Mouse (Mus musculus): ENCODE results near the gene Ppfia4.

Gene Ppfia4

GRCm38 (mm10) chr1:134339162-134339561, 6.4 kb upstream of the Ppfia4 start:
- DNase-seq (ENCODE audit: low spot score in 2 of 2) = no peak

- DNase-seq (ENCODE audit: low spot score in 2 of 2) = no peak
Measured at GRCm38 (mm10) chr1:134336958-134337710, 4.4 kb upstream of the Ppfia4 start.

DNA sequence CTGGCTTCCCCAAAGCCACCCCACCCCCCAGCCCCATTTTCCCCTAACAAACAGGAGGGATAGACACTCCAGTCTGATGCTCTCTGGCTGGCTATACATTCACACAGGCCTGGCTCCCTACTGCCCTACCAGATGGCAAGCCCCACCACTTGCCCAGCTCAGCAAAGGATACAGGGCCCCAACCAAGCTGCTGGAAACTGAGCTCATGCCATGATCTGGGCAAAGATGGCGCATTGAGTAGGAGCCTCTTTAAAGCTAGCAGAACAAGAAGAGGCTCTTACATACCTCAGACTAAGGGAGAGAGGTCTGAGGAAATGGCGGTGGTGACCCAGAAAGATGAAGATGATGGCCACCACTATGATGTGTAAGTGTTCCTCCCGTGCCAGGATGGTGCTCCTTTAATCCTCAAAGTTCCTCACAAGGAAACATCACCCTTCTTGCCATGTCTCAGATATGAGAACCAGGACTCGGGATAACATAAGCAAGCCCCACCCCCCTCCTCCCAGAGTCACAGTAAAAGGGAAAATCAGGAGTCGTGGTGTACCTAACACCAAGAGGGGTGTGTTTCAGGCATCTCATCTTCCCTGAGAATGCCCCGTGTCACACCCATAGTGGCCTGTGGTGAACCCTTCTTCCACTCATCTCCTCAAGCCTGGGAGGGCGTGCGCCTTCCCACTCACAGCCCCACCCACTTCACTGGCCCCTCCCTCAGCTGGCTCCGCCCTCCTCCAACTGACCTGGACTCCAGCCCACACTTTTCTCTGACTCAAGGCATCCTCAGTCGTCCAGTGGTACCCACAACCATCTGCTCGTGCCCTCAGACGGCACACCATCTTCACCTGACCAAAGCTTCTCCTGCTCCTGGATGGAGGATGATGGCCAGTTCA, 3.4 kb upstream of the Ppfia4 start:
- DNase-seq (ENCODE audit: low spot score in 2 of 2) = no peak

DNA sequence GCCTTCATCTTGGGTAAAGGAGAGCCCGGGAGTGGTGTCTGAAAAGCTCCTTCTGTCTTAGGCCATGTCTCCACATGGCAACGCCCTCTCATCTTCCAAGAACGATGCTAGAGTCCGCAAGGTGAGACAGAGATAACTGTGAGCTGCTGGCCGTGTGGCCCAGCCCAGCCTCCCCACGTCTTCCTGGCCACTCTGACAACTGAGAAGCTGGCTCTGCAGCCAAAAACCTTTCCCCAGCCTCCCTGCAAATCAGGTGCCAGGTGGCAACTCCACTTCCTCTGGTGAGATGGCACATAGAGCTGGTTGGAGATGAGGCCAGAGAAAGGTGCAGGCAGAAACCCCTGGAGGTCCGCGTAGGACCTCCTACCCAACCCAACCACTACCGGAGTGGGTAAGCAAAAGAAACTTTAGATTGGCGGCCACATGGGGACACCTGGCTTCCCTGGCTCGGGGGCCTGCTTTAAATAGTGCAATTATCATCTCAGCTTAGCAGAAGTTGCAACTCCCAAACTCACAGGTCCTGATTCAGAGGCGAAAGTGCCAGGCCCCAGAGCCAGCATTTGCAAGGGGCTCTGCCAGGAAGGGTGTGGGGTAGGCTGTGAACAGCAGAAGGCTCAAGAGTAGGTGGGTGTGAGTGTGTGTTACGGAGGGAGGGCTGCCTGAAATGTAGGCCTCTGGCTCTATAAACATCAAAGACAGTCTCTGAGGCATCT, 2.6 kb upstream of the Ppfia4 start:
- no peak for DNase-seq (ENCODE audit: low spot score in 2 of 2)

GRCm38 (mm10) chr1:134334111-134334827, 1.5 kb upstream of the Ppfia4 start:
- no peak for DNase-seq (ENCODE audit: low spot score in 2 of 2)

DNA sequence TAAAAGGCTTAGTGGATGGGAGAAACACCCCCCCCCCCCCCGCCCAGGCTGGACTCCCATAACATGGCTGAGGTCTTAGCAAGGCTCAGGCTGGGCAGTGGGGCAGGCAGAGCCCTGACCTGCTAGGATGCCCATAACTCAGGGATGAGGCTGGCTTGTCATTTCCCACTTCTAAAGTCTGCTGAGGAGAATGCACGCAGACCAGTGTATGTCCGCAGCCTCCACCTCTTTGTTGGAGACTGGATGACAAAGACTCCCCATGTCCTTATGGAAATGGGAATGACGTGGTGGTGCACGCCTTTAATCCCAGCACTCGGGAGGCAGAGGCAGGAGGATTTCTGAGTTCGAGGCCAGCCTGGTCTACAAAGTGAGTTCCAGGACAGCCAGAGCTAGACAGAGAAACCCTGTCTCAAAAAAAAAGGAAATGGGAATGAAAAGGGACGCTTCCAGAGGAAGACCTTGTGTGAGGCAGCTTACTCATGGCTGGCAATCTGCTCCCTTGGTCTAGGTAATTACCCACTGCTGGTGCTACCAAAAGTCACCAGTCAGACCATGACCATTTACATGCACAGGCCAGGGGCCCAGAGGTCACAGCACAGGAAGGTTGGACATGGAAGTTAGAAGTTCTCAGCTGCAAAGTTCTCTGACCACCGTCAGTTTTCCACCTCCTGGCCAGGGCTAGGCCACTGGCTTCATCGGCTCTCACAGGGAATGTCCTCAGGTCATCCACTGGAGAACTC, 813 bp upstream of the Ppfia4 start:
- DNase-seq (ENCODE audit: low spot score in 2 of 2) = no peak

DNA sequence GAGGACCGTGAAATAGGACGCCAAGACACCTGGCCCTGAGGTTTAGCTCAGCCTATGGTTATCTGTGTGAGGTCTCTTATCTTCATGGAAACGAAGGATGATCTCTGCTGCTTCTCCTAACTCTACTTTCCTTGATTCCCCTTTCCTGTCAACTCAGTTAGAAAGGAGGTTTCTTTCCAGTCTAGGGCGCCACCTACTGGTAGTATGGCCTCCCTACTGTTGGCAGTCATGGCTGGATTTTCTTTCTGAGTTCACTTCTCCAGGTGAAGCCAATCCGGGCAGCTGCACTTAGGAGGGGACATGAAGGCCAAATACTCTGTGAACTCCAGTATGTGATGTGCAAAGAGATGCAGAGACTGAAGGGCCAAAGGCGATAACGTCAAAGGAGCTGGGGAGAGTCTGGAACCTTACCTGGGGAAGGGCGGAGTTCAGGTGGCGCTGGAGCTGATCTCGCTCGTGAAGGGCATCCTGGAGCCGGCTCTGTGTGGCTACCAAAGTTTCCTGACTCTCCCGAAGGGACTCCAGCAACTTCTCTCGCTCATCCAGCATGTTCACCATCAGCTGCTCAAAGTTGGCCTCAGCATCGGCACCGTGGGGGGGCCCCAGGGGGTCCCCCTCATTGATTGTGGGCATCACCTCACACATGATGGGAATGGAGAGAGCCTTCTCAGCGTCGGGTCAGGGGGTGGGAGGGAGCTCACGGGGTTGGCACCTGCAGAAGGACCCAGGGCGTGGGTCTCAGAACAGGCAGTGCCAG, 671 bp downstream of the Ppfia4 start:
- peak; percentile 64 to 71 for DNase-seq (ENCODE audit: low spot score in 2 of 2)

DNA sequence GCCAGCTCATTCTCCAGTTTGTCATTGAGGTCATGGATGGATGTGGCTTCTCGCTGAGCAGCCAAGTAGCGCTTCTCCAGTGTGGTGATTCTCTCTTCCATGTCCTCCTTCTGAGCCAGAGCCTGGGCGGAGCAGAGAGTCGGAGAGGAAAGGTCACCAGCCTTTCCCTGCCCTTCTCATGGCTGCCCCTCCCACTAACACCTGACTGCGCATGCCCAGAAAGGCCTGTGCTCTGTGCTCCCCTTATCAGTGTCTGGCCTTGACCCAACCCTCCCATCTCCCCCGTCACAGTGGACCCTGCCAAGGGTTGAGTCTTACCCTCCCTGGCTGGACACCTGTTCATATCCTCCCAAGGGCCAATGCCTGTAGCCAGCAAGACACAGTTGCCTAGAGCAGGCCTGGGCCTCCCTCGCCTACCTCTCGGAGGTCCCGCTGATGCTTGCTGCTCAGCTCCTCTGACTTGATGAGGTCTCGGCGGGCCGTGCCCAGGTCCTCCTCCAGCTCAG, 5.8 kb downstream of the Ppfia4 start:
- no peak for DNase-seq (ENCODE audit: low spot score in 2 of 2)

- no peak for DNase-seq (ENCODE audit: low spot score in 2 of 2)
Measured at GRCm38 (mm10) chr1:134322591-134322990, 10.1 kb downstream of the Ppfia4 start.

DNA sequence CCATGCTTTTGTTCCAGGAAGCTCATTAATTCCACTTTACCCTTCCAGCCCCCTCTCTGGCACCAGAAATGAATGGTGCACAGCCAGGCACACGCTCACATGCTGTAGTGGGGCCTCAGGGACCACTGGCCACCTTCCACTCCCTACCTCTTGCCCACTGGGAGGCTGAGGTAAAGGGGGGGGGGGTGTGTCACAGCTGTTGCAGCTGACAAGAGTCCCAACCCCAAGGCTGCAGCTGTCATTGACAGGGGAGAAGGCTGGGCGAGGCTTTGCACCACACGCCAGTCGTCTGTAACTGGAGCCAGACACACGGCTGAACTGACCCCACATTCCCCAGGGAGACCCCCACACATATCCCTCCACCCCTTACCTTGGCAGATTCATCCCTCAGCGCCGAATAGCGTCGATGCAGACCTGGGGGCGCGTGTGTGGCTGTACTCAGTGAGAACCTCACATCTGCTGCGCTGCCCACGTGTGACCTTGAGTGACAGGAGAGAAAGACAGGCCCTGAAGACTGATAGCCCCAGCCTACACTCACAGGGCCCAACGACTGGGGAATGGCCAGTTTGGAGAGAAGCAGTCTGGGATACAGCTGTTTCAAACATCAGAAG, 11.9 kb downstream of the Ppfia4 start:
- no peak for DNase-seq (ENCODE audit: low spot score in 2 of 2)

DNA sequence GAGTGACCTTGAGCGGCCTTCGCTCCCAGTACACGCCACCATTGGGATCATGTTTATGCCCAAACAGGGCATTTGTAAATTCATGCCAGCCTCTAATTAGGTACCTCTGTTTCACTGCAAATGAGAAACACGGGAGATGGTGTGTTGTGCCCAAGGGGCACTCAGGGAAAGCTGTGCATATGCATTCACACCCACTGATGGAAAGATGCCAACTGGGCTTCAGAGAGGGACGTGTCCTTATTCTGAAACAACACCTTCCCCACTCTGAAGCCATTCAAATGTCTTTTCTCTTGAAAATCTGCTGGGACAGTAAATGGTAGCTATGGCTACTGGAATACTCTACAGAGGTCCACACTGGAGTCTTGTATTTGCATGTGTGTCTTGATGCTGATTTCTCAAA, 14.5 kb downstream of the Ppfia4 start:
- no peak for DNase-seq (ENCODE audit: low spot score in 2 of 2)

GRCm38 (mm10) chr1:134316361-134316760, 16.4 kb downstream of the Ppfia4 start:
- DNase-seq (ENCODE audit: low spot score in 2 of 2) = no peak

- no peak for DNase-seq (ENCODE audit: low spot score in 2 of 2)
Measured at GRCm38 (mm10) chr1:134315181-134315580, 17.5 kb downstream of the Ppfia4 start.

GRCm38 (mm10) chr1:134311760-134312159, 21.0 kb downstream of the Ppfia4 start:
- DNase-seq (ENCODE audit: low spot score in 2 of 2) = no peak

DNA sequence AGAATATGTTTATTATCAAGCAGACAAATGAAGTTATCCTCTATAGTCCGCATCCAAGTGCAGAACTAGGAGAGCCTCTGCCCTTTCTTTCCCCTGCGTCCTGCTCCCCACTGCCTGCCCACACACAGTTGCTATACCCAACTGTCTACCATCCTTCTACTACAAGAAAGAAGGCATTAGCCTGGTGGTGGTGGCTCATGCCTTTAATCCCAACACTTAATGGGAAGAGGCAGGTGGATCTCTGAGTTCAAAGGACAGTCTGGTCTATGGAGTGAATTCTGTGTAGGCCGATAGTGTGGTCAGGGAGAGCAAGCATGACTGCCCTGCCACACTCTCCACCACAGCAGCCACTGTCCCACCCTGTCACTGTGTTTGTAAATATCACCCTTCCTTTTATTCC, 22.0 kb downstream of the Ppfia4 start:
- DNase-seq (ENCODE audit: low spot score in 2 of 2) = no peak

DNA sequence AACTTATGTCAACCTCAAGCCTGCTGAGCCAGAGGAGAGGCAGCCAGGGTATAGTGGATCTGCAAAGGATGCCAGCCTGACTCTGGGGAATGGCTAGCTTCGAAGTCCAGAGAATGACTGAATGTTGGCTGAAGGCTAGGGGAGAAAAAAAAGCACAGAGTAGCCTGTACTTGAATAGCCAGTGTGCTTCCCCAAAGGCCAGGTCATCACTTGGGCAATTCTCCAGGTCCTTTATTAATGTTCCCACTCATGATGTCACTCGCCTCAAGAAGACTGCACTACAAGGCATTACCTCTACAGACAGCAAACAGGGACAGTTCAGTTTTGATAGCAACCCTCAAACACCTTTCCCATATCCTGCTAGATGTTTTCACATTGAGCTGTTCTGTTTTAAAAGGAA, 22.4 kb downstream of the Ppfia4 start:
- DNase-seq (ENCODE audit: low spot score in 2 of 2) = no peak

GRCm38 (mm10) chr1:134307409-134307808, 25.3 kb downstream of the Ppfia4 start:
- DNase-seq (ENCODE audit: low spot score in 2 of 2) = no peak

DNA sequence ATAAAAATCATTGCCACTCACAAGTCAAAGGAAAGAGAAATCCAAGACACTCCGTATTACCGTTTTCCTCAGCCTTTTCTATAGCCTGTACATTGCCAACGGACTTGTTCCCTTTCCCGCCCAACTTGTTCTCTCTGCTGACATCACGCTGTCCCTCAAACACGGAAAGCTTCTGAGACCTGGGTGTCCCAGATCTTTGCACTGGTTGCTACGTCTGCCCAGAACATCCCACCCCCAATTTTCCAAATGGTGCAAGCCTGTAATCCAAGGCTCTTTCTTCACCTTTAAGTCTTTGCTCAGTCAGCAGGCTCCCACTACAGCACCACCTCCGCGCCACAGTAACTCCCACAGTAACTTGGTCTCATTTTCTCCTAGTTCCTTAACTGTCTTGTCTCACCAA, 27.8 kb downstream of the Ppfia4 start:
- DNase-seq (ENCODE audit: low spot score in 2 of 2) = no peak

GRCm38 (mm10) chr1:134302568-134303238, 30.0 kb downstream of the Ppfia4 start:
- DNase-seq (ENCODE audit: low spot score in 2 of 2) = no peak

All from urinary bladder, postnatal 36 days (tissue).